Mouse (Mus musculus) kidney, adult 2 months (tissue): ENCODE measurements around the gene Pfn3. TPM values are rescaled to one million over a fixed set of nuclear protein-coding genes. Genes with fewer than 3 reads are reported as not detected.

Experiments used
- DNase-seq: peaks from one replicate; pipeline ENCODE4 v3.0.0; 2021
- H3K27ac ChIP-seq: fragments of 200-500 bp; 2 replicates; pipeline ENCODE4 v1.5.1; 2012; ENCODE audit warnings: low read depth, low read length, control low read depth, inconsistent platforms; ENCODE audit not compliant: insufficient read depth
- H3K27me3 ChIP-seq: fragments of 200-500 bp; replicated peaks from 2 replicates; pipeline ENCODE4 v1.6.1; 2012; ENCODE audit warnings: mild to moderate bottlenecking, moderate library complexity, low read length, inconsistent platforms; ENCODE audit not compliant: control insufficient read depth, insufficient read depth
- H3K36me3 ChIP-seq: fragments of 200-500 bp; 2 replicates; pipeline ENCODE4 v1.6.1; 2012; ENCODE audit warnings: mild to moderate bottlenecking, moderate library complexity, low read length, inconsistent platforms; ENCODE audit not compliant: control insufficient read depth, insufficient read depth
- H3K4me1 ChIP-seq: fragments of 200-500 bp; 2 replicates; pipeline ENCODE4 v1.6.1; 2011; ENCODE audit warnings: low read length; ENCODE audit not compliant: control insufficient read depth, insufficient read depth
- H3K4me3 ChIP-seq: fragments of 200-500 bp; 2 replicates; pipeline ENCODE4 v1.5.1; 2011; ENCODE audit warnings: mild to moderate bottlenecking, low read depth, low read length, control low read depth; ENCODE audit not compliant: insufficient read depth
- CTCF ChIP-seq: fragments of 200-500 bp; conservative IDR thresholded peaks from 2 replicates; pipeline ENCODE4 v1.5.1; 2011; ENCODE audit warnings: low read depth, mild to moderate bottlenecking, control low read depth, low read length, moderate library complexity, mixed read lengths; ENCODE audit not compliant: insufficient read depth, insufficient read length
- POLR2A ChIP-seq: fragments of 200-500 bp; IDR thresholded peaks from one replicate; pipeline ENCODE4 v1.6.1; 2011; ENCODE audit warnings: low read depth, low read length, control low read depth
- WGBS: fragments of 180-500 bp; shearing (Covaris S2); methylation state at CpG from one replicate; pipeline ENCODE4 v1.1.7; 2018; 5-methylcytosine and 5-hydroxymethylcytosine counted together
- polyA plus RNA-seq: library from polyadenylated mRNA; depleted of rRNA; stranded (reverse); fragments of >200 nt; gene quantifications from 2 replicates; pipeline ENCODE4 v1.2.3, GENCODE M21; 2012

Pfn3 gene
- polyA plus RNA-seq, 1 experiment: not detected

- Histone ChIP-seq H3K4me1 (no peaks in the 10 kb centered on the region), H3K27ac (peak overlapping the region; percentile 90), H3K27me3 (no peaks in the 10 kb centered on the region), H3K4me3 (peak overlapping the region; percentile 67), H3K36me3 (peaks cover 9% of the 10 kb centered on the region; the same call in 1 of the 2 replicates)
- peak; percentile 40 for DNase-seq
- TF ChIP-seq POLR2A (no peak), CTCF (no peak)
- 42% methylated on average over 15 of the region's 15 CpGs for WGBS
Observed at GRCm38 (mm10) chr13:55403935-55404852, 10.8 kb downstream of the Pfn3 start.

- H3K4me3 ChIP-seq: peak overlapping the region; percentile 67
- peak overlapping the region; percentile 90 for H3K27ac ChIP-seq
- WGBS: 48% methylated on average over 7 of the region's 7 CpGs
- H3K27me3 ChIP-seq: no peaks in the 10 kb centered on the region
- TF ChIP-seq CTCF (no peak), POLR2A (no peak)
- H3K36me3 ChIP-seq: peaks cover 9% of the 10 kb centered on the region; the same call in 1 of the 2 replicates
- DNase-seq: no peak
- H3K4me1 ChIP-seq: 0 out of 2 replicates have a peak, but pooled peaks cover 4% of the 10 kb centered on the region
Observed at GRCm38 (mm10) chr13:55403266-55403665, 11.8 kb downstream of the Pfn3 start.

GRCm38 (mm10) chr13:55400039-55400346 is 15.0 kb downstream of the Pfn3 start:
- DNase-seq: peak; percentile 12
- no peak for TF ChIP-seq CTCF
- Histone ChIP-seq H3K36me3 (peaks cover 7% of the 10 kb centered on the region; the same call in 1 of the 2 replicates), H3K4me3 (peak overlapping the region; percentile 67), H3K4me1 (0 out of 2 replicates have a peak, but pooled peaks cover 4% of the 10 kb centered on the region), H3K27me3 (no peaks in the 10 kb centered on the region), H3K27ac (peak overlapping the region; percentile 90)
- WGBS: 33% methylated on average over 1 of the region's 1 CpGs

- Histone ChIP-seq H3K27ac (peak overlapping the region; percentile 90), H3K27me3 (no peaks in the 10 kb centered on the region), H3K36me3 (peaks cover 7% of the 10 kb centered on the region; the same call in 1 of the 2 replicates), H3K4me1 (0 out of 2 replicates have a peak, but pooled peaks cover 4% of the 10 kb centered on the region), H3K4me3 (peak overlapping the region; percentile 67)
- TF ChIP-seq CTCF (no peak), POLR2A (peak; percentile 98)
- DNase-seq: peak; percentile 89
- WGBS: 50% methylated on average over 5 of the region's 5 CpGs
Observed at GRCm38 (mm10) chr13:55399300-55400038, 15.6 kb downstream of the Pfn3 start.

GRCm38 (mm10) chr13:55398088-55398487 is 16.9 kb downstream of the Pfn3 start, which contains the start of gene Slc34a1:
TSS of gene Slc34a1 (plus strand) at chr13:55398187.
- TF ChIP-seq CTCF (no peak), POLR2A (no peak)
- peaks cover 7% of the 10 kb centered on the region; the same call in 1 of the 2 replicates for H3K36me3 ChIP-seq
- no peak for DNase-seq
- 0 out of 2 replicates have a peak, but pooled peaks cover 4% of the 10 kb centered on the region for H3K4me1 ChIP-seq
- peak within 1 kb of the TSS; percentile 48 for H3K27ac ChIP-seq
- H3K4me3 ChIP-seq: no peak within 1 kb of the TSS
- WGBS: 46% methylated on average over 1 of the region's 1 CpGs
- H3K27me3 ChIP-seq: no peaks in the 10 kb centered on the region

GRCm38 (mm10) chr13:55392933-55393332 is 22.1 kb downstream of the Pfn3 start:
- TF ChIP-seq CTCF: peak; percentile 33; the same call in 1 of the 2 replicates
- no peak for TF ChIP-seq POLR2A
- 79% methylated on average over 4 of the region's 4 CpGs for WGBS
- Histone ChIP-seq H3K27me3 (no peaks in the 10 kb centered on the region), H3K27ac (peak overlapping the region; percentile 68), H3K4me3 (no peak overlapping the region), H3K36me3 (no peaks in the 10 kb centered on the region), H3K4me1 (peaks cover 4% of the 10 kb centered on the region; the same call in 1 of the 2 replicates)
- peak; percentile 31 for DNase-seq
